Mouse (Mus musculus) cerebral cortex, adult 2 months (tissue): ENCODE results near the gene Usp54.

Experiments
- WGBS: fragments of 180-500 bp; shearing (Covaris S2); methylation state at CpG from one replicate; pipeline ENCODE4 v1.1.7; 2018; 5-methylcytosine and 5-hydroxymethylcytosine counted together

Gene Usp54

DNA sequence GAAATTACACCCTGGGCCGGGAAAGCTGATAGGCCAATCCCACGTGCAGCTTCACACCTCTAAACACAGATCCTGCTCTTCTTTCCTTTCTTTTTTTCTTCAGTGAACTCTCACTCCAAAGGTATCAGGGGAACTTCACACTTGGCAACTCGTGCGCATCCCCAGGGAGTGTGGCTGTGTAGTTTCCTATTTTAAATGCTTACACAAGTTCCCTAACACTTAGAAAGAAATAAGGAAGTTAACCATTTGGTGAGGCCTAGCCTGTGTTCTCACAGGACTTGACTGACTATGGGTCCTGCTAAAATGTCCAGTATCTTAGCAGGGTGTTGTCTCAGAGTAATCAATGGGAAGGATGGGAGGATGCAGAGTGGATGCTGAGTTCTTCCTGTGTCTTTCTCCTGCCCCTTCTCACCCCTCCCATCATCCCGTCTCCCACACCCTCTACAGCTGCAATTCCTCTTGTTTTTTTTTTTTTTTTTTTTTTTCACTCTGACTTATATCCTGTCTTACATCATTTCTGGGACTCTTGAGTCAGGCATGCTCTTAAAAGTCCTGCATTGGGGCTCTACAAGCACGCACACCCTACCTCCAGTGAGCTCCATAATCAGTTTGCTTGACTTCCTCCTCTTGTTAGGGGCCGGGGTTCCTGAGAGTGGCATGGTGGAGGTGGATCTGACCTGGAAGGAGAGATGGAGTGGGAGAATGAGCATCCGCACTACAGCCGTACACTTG, 14.0 kb upstream of the Usp54 start:
- 79% methylated on average over 9 of the region's 9 CpGs for WGBS

- 45% methylated on average over 4 of the region's 4 CpGs for WGBS
Measured at GRCm38 (mm10) chr14:20651722-20652256, 10.9 kb upstream of the Usp54 start.

DNA sequence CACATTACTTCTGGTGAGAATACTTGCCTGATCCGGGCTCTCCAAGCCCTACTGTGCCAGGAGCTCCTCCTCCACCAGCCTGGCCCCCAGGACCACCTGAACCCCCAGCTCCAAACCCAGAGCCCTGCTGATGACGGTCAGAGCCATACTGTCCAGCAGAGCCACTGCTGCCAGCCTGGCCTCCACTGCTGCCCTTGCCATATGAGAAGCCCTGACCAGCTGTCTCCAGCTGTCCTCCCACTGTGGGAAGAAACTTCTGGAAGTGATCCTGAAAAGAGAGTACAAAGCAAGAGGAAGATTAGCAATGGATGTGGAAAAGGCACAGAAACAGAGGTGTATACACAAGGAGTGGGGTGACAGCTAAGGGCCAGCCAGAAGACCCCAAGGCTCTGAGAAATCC, 10.1 kb upstream of the Usp54 start:
- 84% methylated on average over 2 of the region's 2 CpGs for whole genome bisulfite sequencing

- whole genome bisulfite sequencing: 59% methylated on average over 3 of the region's 3 CpGs
Measured at GRCm38 (mm10) chr14:20645547-20645946, 4.7 kb upstream of the Usp54 start.

DNA sequence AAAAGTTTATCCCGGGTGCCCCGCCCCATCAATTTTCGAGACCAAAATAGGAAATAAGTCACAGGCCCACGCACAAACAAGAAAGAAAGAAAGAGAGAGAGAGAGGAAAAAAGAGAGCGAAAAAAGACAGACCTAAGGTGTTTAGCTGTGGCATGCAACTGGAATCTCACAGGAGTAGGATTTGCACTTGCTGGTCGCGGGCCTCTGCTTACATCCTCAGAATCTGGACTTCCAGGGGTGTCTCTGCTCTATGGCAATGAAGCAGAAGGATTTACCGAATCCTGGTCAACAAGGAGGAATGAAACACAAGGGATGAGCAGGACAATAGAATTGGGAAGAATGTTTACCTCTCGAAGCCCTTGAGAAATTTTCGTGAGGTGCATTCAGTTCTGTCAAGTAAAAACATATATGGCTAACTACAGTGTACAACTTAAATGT, 594 bp upstream of the Usp54 start:
- WGBS: 14% methylated on average over 10 of the region's 10 CpGs

GRCm38 (mm10) chr14:20639918-20640619, 794 bp downstream of the Usp54 start:
- WGBS: 4% methylated on average over 16 of the region's 16 CpGs

DNA sequence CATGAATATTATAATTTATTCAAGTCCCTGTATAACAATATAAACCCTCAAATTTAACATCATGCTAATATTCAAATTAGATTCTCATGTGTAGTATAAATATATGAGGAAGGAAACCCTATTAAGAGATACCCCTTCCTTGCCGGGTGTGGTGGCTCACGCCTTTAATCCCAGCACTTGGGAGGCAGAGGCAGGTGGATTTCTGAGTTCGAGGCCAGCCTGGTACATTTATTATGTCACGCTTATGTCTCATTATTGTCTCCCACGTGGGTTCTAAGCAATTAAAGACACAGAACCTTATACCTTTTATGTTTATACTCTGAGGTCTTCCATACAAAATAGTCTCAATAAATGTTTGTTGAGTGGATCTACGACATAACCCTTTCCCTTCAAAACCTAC, 2.2 kb downstream of the Usp54 start:
- WGBS: 90% methylated on average over 6 of the region's 6 CpGs

DNA sequence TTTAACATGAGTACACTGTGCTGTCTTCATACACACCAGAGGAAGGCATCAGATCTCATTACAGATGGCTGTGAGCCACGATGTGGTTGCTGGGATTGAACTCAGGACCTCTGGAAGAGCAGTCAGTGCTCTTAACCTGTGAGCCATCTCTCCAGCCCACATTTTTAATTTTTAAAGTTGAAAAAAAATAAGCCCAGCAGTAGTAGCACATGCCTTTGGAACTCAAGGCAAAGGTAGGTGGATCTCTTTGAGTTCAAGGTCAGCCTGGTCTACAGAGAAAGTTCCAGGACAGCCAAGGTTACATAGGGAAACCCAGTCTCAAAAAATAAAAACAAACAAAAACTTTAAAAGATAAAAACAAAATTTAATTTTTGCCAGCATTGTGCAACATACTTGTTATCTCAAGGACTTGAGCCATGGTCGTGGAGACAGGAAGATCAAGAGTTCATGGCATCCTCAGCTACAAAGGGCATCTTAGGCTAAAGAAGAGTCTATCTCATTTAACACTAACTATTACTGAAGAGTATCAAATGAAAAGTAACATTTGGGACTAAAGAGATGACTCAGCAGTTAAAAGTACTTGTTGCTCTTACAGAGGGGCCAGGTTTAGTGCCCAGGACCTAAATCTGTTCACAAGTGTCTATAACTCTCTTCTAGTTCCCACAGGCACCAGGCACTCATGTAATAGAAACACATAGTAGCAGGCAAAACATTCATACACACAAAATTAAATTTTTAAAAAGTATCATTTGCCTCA, 2.9 kb downstream of the Usp54 start:
- WGBS: 85% methylated on average over 2 of the region's 2 CpGs

DNA sequence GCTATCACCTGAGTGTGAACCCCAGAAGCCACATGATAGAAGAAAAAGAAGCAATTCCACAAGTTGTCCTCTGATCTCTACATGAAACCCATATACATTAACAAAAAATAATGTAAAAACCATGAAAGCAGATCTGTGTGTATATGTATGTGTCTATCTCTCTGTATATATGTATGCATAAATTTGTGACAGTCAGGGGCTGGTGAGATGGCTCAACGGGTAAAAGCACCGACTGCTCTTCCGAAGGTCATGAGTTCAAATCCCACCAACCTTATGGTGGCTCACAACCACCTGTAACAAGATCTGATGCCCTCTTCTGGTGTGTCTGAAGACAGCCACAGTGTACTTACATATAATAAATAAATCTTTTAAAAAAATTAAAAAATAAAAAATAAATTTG, 3.9 kb downstream of the Usp54 start:
- WGBS: 96% methylated on average over 3 of the region's 3 CpGs

DNA sequence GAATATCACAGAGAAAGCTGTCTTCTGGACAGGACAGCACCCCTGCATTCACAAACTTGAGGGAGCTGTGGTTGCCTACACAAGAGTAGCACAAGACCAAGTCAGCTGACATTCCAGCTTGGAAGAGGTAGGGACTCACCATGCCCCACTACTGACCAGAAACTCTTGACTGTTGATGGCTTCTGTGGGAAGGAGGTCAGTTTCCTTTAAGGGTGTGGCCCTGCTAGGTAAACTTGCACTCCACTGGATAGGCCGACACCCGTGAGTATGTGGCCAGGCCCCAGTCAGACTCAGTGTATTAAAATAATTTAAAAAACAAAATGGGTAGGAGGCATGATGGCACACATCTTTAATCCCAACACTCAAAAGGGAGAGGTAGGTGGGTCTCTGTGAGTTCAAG, 5.3 kb downstream of the Usp54 start:
- 86% methylated on average over 2 of the region's 2 CpGs for whole genome bisulfite sequencing

GRCm38 (mm10) chr14:20631253-20631652, 9.6 kb downstream of the Usp54 start:
- WGBS: 64% methylated on average over 4 of the region's 4 CpGs

DNA sequence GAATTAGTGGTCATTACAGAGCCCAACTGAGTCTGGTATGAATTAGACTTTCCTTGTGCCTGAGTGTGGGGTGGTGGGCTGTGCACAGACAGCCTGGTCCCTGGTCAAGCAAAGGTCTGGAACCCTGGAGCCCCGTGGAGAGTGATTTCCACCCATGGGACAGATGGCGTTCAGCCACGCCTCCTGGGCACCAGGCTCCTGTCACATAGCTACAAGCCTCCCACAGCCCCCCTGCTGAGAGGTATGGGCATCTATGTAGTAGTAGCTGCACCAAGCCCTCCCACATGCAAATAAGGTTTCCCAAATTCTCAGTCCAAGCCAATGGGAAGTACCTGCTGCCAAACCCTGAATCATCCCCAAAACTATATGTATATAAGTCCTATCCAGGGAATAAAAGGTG, 13.9 kb downstream of the Usp54 start:
- 87% methylated on average over 3 of the region's 3 CpGs for WGBS

GRCm38 (mm10) chr14:20626447-20626846, 14.4 kb downstream of the Usp54 start:
- 58% methylated on average over 2 of the region's 2 CpGs for WGBS

GRCm38 (mm10) chr14:20622907-20623306, 18.0 kb downstream of the Usp54 start:
- WGBS: 90% methylated on average over 3 of the region's 3 CpGs

- 93% methylated on average over 2 of the region's 2 CpGs for WGBS
Measured at GRCm38 (mm10) chr14:20622412-20622811, 18.5 kb downstream of the Usp54 start.

GRCm38 (mm10) chr14:20621903-20622302, 19.0 kb downstream of the Usp54 start:
- WGBS: 53% methylated on average over 2 of the region's 2 CpGs

- WGBS: 52% methylated on average over 5 of the region's 5 CpGs
Measured at GRCm38 (mm10) chr14:20618211-20618610, 22.7 kb downstream of the Usp54 start.

GRCm38 (mm10) chr14:20616421-20616820, 24.4 kb downstream of the Usp54 start:
- 20% methylated on average over 2 of the region's 2 CpGs for WGBS

DNA sequence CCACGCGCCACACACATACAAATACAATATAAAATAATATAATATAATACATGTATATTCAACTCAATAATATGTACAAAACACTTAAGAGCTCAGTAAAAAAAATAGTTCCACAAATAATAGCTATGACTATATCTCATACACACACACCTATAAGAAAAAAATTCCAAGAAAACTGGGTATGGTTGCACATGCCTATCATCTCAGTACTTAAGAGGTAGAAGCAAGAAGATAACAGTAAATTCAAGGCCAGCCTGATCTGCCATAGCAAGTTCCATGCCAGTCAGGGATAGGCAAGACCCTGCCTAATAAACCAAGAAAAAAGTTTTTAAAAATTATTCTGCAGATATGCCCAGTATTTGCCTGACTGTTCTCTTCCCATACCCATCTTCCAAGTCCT, 25.8 kb downstream of the Usp54 start:
- WGBS: 96% methylated on average over 2 of the region's 2 CpGs

DNA sequence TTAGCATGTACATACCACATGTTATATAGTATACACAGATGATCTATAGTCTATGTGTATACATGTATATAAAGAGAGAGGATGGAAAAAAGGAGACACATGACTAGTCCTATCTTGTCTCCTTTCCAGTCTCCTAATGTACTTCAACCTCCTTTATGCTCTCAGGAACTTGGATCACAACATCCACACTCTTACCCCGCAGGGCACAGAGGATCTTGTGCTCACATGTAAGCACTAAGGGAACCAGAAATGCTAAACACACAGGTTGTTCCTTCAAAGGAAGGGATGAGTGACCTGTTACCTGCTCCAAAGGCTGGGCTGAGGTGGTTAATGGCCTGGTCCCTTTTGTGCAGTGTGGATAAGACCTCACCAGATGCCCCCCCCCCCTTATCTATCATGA, 28.0 kb downstream of the Usp54 start:
- 88% methylated on average over 1 of the region's 1 CpGs for WGBS

- 76% methylated on average over 4 of the region's 4 CpGs for WGBS
Measured at GRCm38 (mm10) chr14:20610146-20610545, 30.7 kb downstream of the Usp54 start.

DNA sequence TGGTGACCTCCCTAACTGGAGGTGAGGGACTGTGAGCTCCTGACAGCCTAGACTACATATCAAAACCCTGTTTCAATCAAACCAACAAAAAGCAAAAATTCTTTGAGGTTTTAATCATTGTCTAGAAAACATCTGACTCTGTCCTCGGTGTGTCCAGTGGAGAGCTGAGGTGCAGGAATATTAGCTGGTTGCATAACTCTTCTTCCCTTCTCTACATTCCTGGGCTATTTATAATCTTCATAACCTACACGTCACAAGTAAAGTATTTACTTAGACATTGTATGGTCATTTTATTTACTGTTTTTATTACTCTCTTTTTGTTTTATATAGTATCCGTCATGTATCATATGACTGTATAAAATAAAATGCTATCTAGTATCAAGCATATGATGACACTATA, 31.3 kb downstream of the Usp54 start:
- 79% methylated on average over 3 of the region's 3 CpGs for WGBS
